Mouse (Mus musculus) cortical plate, adult 2 months (tissue): ENCODE data around the gene Cntf.
"Not testable (repeated sequence)": the region's sequence is repeated elsewhere in the genome, so short reads cannot be mapped to it uniquely, and the experiment has no call there.

Source experiments
- CTCF ChIP-seq: fragments of 200-500 bp; IDR thresholded peaks from 2 replicates; pipeline ENCODE4 v1.5.1; 2011; ENCODE audit warnings: mild to moderate bottlenecking, control low read depth, low read length; ENCODE audit not compliant: insufficient read depth; ENCODE audit errors: extremely low read depth
- POLR2A ChIP-seq: fragments of 200-500 bp; IDR thresholded peaks from 2 replicates; pipeline ENCODE4 v1.6.1; 2011; ENCODE audit warnings: mild to moderate bottlenecking, low read length, control low read depth; ENCODE audit not compliant: insufficient read depth; ENCODE audit errors: extremely low read depth

GRCm38 (mm10) chr19:12721596-12721995 lies 43.8 kb downstream of the Cntf start:
- not testable (repeated sequence) for TF ChIP-seq CTCF, POLR2A
